Mouse (Mus musculus) liver, adult 2 months (tissue): ENCODE results near the gene Sh3rf3. TPM values are rescaled to one million over a fixed set of nuclear protein-coding genes. Genes with fewer than 3 reads are reported as not detected.

Experiments
- DNase-seq: peaks from one replicate; pipeline ENCODE4 v3.0.0-alpha.2; 2011; ENCODE audit warnings: low read depth, low spot score; ENCODE audit errors: extremely low read depth
- H3K27ac ChIP-seq: fragments of 200-500 bp; replicated peaks from 2 replicates; pipeline ENCODE4 v1.5.1; 2012; ENCODE audit warnings: low read depth, mild to moderate bottlenecking, control low read depth, inconsistent platforms, low read length; ENCODE audit not compliant: insufficient read depth
- H3K27me3 ChIP-seq: fragments of 200-500 bp; 2 replicates; pipeline ENCODE4 v1.6.1; 2012; ENCODE audit warnings: mild to moderate bottlenecking, moderate library complexity, low read length, inconsistent platforms; ENCODE audit not compliant: control insufficient read depth, insufficient read depth
- H3K36me3 ChIP-seq: fragments of 200-500 bp; 2 replicates; pipeline ENCODE4 v1.6.1; 2012; ENCODE audit warnings: low read length, inconsistent platforms; ENCODE audit not compliant: control insufficient read depth, insufficient read depth
- H3K4me1 ChIP-seq: fragments of 200-500 bp; 2 replicates; pipeline ENCODE4 v1.6.1; 2011; ENCODE audit warnings: low read length; ENCODE audit not compliant: control insufficient read depth, insufficient read depth
- H3K4me3 ChIP-seq: fragments of 200-500 bp; 2 replicates; pipeline ENCODE4 v1.5.1; 2011; ENCODE audit warnings: low read depth, mild to moderate bottlenecking, control low read depth, low read length, moderate library complexity; ENCODE audit not compliant: insufficient read depth
- H3K79me2 ChIP-seq: fragments of 200-500 bp; 2 replicates; pipeline ENCODE4 v1.6.1; 2012; ENCODE audit warnings: inconsistent platforms, mild to moderate bottlenecking, low read length, moderate library complexity; ENCODE audit not compliant: control insufficient read depth, insufficient read depth
- H3K9ac ChIP-seq: fragments of 200-500 bp; 2 replicates; pipeline ENCODE4 v1.6.1; 2012; ENCODE audit warnings: low read depth, mild to moderate bottlenecking, control low read depth, inconsistent platforms, low read length
- CTCF ChIP-seq: fragments of 200-500 bp; IDR thresholded peaks from 2 replicates; pipeline ENCODE4 v1.5.1; 2011; ENCODE audit warnings: low read depth, low read length, control low read depth
- POLR2A ChIP-seq: fragments of 200-500 bp; IDR thresholded peaks from 2 replicates; pipeline ENCODE4 v1.6.1; 2011; ENCODE audit warnings: low read length, control low read depth; ENCODE audit not compliant: insufficient read depth; ENCODE audit errors: extremely low read depth
- WGBS: fragments of 180-500 bp; shearing (Covaris S2); methylation state at CpG from one replicate; pipeline ENCODE4 v1.1.7; 2018; 5-methylcytosine and 5-hydroxymethylcytosine counted together
- polyA plus RNA-seq: library from polyadenylated mRNA; depleted of rRNA; stranded (reverse); fragments of >200 nt; gene quantifications from 2 replicates; pipeline ENCODE4 v1.2.3, GENCODE M21; 2012
- total RNA-seq: library from RNA; depleted of rRNA; stranded (reverse); fragments of >200 nt; gene quantifications from 2 replicates; pipeline ENCODE4 v1.2.3, GENCODE M21; 2014

Gene Sh3rf3
- total and polyA plus RNA-seq, 2 experiments, result not detected

- DNase-seq, result no peak
- TF ChIP-seq CTCF (no peak), POLR2A (no peak)
- WGBS, result 84% methylated on average over 5 of the region's 5 CpGs
Observed at GRCm38 (mm10) chr10:58837504-58837903, 24.3 kb downstream of the Sh3rf3 start.

GRCm38 (mm10) chr10:58841945-58842344 is 28.8 kb downstream of the Sh3rf3 start:
- Histone ChIP-seq H3K27ac (no peak overlapping the region), H3K4me1 (no peaks in the 10 kb centered on the region), H3K9ac (no peak overlapping the region), H3K4me3 (no peak overlapping the region), H3K27me3 (0 out of 2 replicates have a peak, but pooled peaks cover 2% of the 10 kb centered on the region), H3K36me3 (no peaks in the 10 kb centered on the region), H3K79me2 (no peaks in the 10 kb centered on the region)
- DNase-seq, result no peak
- WGBS, result 93% methylated on average over 3 of the region's 3 CpGs
- TF ChIP-seq POLR2A (no peak), CTCF (no peak)

More at GRCm38 (mm10) chr10:58837504-58837903, 24.3 kb downstream of the Sh3rf3 start:
- H3K36me3 ChIP-seq, result no peaks in the 10 kb centered on the region
- no peak overlapping the region for H3K27ac ChIP-seq
- H3K79me2 ChIP-seq, result no peaks in the 10 kb centered on the region
- no peaks in the 10 kb centered on the region for H3K4me1 ChIP-seq
- H3K9ac ChIP-seq, result no peak overlapping the region
- H3K27me3 ChIP-seq, result 0 out of 2 replicates have a peak, but pooled peaks cover 2% of the 10 kb centered on the region
- H3K4me3 ChIP-seq, result no peak overlapping the region

- Histone ChIP-seq H3K27me3 (no peaks in the 10 kb centered on the region), H3K79me2 (no peaks in the 10 kb centered on the region), H3K4me3 (no peak overlapping the region), H3K9ac (no peak overlapping the region), H3K27ac (no peak overlapping the region), H3K4me1 (no peaks in the 10 kb centered on the region), H3K36me3 (no peaks in the 10 kb centered on the region)
- TF ChIP-seq CTCF (no peak), POLR2A (no peak)
- 84% methylated on average over 8 of the region's 8 CpGs for WGBS
- no peak for DNase-seq
Observed at GRCm38 (mm10) chr10:58843100-58843499, 29.9 kb downstream of the Sh3rf3 start.

GRCm38 (mm10) chr10:58848127-58848526 is 35.0 kb downstream of the Sh3rf3 start:
- H3K27ac ChIP-seq, result no peak overlapping the region
- no peaks in the 10 kb centered on the region for H3K79me2 ChIP-seq
- no peak overlapping the region for H3K4me3 ChIP-seq
- no peak for DNase-seq
- TF ChIP-seq POLR2A (no peak), CTCF (no peak)
- H3K4me1 ChIP-seq, result no peaks in the 10 kb centered on the region
- no peak overlapping the region for H3K9ac ChIP-seq
- 76% methylated on average over 5 of the region's 5 CpGs for whole genome bisulfite sequencing
- H3K36me3 ChIP-seq, result no peaks in the 10 kb centered on the region
- H3K27me3 ChIP-seq, result no peaks in the 10 kb centered on the region

GRCm38 (mm10) chr10:58848536-58848935 is 35.4 kb downstream of the Sh3rf3 start:
- Histone ChIP-seq H3K79me2 (no peaks in the 10 kb centered on the region), H3K9ac (no peak overlapping the region), H3K27me3 (no peaks in the 10 kb centered on the region), H3K4me1 (no peaks in the 10 kb centered on the region), H3K27ac (no peak overlapping the region), H3K4me3 (no peak overlapping the region), H3K36me3 (no peaks in the 10 kb centered on the region)
- WGBS, result 80% methylated on average over 6 of the region's 6 CpGs
- DNase-seq, result no peak
- no peak for TF ChIP-seq CTCF
- TF ChIP-seq POLR2A, result no peak

- DNase-seq, result no peak
- WGBS, result 12% methylated on average over 14 of the region's 14 CpGs
- TF ChIP-seq CTCF (no peak), POLR2A (no peak)
Observed at GRCm38 (mm10) chr10:58854548-58855198, 41.5 kb downstream of the Sh3rf3 start.

More at GRCm38 (mm10) chr10:58854548-58855198, 41.5 kb downstream of the Sh3rf3 start:
- H3K36me3 ChIP-seq, result no peaks in the 10 kb centered on the region
- H3K4me1 ChIP-seq, result no peaks in the 10 kb centered on the region
- H3K27ac ChIP-seq, result no peak overlapping the region
- no peaks in the 10 kb centered on the region for H3K27me3 ChIP-seq
- no peak overlapping the region for H3K4me3 ChIP-seq
- no peak overlapping the region for H3K9ac ChIP-seq
- H3K79me2 ChIP-seq, result no peaks in the 10 kb centered on the region
